Mouse (Mus musculus) spleen, adult 12 weeks (tissue): Measurements from ENCODE around the gene Zfp677.
"Not testable (repeated sequence)": the region's sequence is repeated elsewhere in the genome, so short reads cannot be mapped to it uniquely, and the experiment has no call there.

Source experiments
- DNase-seq: peaks from one replicate; pipeline ENCODE4 v3.0.0; 2022; ENCODE audit warnings: low spot score

Gene Zfp677

DNA sequence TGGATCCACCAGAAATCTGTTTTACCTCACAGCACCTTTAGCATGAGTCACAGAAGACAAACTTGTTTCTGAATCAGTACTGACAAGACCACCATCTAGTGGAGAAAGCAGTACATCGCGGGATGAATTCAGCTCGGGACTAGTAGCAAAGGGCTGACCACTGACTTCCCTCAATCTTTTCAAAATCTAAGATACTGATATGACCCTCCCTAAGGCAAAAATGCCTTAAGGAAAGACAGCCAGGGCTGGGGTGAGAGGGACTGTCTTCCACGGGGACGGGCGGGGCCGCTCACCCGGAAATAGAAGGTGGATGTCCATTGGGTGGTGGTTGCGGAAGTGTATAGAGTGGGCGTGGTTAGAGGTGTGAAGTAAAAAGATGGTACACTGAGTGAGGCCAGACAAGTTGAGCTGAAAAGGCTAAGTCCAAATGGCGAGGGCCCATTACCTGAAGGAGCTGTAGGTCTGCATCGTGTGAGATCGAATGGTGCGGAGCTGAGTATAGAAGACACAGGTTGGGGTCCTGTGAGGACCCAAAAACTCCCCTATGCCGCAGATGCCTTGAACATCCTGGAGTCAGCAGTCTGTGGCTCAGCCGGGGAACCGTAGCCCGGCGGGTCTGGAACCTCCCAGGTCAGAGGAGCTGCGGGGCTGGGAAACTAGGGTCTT is at the start of gene Zfp677:
Gene Zfp677 (plus strand): TSS at position 358 of the 666 bp plus-strand sequence.
- peak; percentile 52 for DNase-seq

DNA sequence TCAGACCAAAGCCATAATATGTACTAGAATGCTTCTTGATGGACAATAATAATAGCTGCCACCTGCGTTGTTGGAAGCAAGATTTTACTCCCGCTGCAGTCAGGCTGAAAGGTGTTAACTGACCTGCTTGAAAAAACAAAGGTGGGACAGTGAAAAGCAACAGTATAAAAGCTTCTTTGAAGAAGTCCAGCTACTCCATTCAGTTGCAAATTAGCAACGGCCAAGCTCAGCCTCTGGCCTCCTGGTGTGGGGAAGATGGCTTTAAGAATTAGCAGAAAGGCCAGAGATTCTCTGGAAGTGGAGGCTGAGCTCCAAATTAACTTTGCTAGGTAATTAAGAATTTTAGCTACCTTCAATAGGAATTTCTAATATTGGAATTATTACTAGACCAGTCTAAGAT is 15.5 kb upstream of the Zfp677 start:
- DNase-seq = not testable (repeated sequence)

DNA sequence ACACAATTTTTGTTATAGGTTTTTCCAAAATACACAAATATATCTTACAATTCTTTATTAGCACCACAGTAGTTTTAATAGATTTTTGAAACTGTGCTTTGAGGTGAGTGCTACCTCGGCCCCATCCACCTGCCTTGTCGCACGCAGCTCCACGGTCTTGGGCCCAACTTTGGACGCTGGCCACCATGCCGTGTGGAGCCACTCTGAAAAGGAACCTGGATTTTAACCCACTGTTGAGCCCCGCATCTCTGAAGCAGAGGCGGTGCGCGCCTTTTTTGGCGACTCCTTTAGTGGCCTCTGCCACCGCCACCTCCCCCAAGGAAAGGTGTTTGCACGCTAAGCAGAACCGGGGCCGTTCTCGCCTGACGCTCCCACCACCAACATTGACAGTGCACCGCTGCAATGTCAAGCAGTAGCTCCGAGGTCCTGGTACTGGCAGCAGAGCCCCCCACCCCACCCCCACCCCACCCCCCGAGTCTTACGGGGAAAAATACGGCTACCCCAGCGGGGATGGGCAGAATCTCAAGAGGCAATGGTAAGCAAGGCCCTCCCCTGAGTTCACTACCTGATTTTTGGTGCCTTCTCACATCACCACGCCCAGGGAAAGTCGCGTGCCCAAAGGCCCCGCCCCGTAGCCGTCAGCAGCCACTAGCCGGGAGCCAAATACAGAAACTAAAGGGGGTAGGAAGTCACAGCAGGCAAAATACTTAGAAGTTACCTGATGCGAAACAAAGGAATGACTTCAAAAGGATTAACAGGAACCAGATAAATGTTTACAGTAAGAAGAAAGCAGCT is 13.4 kb upstream of the Zfp677 start:
- peak; percentile 65 for DNase-seq

DNA sequence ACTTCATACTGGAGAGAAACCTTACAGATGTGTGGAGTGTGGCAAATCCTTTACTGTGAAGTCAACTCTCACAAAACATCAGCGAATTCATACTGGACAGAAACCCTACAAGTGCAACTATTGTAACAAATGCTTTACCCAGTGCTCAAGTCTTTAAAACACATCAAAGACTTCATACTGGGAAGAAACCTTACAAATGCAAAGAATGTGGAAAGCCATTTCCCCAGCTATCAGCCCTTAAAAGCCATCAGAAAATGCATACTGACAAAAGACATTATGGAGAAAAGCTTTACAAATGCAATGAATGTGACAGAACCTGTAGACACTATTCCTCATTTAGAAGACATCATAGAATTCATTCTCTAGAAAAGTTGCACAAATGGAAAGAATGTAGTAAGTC is 8.2 kb upstream of the Zfp677 start:
- DNase-seq = no peak

DNA sequence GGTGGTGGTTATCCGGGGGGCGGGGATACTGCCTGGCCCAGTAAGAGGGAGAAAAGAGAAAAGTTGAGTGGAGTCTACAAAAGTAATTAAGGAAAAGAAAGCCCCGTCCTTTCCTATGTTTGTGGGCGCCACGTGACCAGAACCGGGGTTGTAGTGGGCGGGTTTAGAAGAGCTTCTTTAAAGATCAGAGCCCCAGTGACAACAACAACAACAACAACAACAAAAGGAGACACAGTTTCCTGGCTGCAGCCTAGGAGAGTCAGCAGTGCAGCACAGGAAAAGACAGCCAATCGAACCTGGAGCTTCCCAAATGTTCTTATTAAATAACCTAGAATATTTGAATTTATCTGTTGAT is 486 bp downstream of the Zfp677 start:
- no peak for DNase-seq

DNA sequence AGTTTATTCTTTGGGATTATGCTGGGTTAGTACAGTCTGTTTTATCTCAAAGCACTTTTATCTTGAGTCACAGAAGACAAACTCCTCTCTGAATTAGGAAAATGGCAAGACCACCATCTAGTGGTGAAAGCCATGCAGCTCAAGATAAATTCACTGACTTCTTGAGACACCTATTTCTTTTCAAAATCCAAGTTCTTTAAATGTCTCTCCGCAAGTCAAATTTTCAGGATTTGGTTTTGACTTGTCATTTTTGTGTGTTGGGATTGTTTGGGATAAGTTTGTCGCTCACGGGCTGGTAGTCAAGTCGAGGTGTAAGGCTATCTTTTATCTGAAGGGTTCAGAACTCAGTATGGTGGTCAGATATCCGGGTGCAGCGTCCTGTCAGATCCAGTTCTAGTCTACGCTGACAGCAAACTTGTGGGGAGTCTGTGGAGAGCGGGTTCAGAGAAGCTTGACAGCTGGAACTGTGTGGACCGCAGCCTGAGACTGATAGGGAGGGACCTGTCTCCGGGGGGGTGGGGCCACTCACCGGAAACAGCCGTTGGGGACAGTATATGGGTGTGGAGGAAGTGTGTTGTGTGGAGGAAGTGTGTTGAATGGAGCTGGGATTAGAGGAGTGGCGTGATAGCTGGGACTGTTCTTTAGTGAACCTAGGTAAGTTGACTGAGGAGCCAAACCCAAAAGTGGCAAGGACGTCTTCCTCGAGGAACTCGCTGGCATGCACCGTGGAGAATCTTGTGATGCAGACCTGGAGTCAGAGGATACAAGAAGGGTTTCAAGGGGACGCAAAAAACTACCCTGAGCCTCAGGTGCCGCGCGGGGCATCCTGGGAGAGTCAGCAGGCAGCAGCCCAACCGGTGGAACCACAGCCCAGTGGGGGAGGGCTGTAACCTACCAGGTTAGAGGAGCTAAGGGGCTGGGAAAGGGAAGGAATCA is 39.4 kb downstream of the Zfp677 start, which contains the start of gene Zfp54:
Gene Zfp54 (plus strand): TSS at position 564 of the 936 bp plus-strand sequence.
- DNase-seq = peak; percentile 46

DNA sequence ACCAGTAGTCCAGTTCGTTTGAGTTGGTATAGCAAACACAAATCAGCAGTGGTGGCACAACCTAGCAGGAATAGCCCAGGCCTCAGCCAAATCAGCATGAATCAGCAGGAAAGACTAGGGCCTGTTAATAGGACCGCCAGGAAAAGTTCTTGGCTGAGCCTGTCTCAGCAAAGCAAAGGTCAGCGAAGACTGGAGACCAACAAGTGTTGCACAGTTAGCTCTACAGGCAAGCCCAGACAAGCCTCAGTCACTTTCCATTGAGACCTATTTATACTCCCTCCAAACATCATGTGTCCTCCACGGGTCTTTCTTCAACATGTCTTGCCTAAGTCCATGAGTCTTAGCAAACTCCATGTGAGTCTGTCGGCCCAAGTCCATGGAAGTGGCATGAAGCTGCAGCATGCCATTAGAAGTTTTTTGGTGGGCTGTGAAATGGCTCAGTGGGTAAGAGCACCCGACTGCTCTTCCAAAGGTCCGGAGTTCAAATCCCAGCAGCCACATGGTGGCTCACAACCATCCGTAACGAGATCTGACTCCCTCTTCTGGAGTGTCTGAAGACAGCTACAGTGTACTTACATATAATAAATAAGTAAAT is 55.4 kb downstream of the Zfp677 start:
- DNase-seq = not testable (repeated sequence)
